In genomic region chr6:136898222-136898621, GRCm38 (mm10) we compare ENCODE assay signal across 9 mouse cellular contexts. TPM values are rescaled to one million over a fixed set of nuclear protein-coding genes. Genes with fewer than 3 reads are reported as not detected.
DNase-seq lines count a peak whose midpoint lies in the region; ATAC-seq and TF ChIP-seq lines count a peak whose summit lies in the region.
"Had no signal": no experiment of that assay in that cellular context is flagged by ENCODE, and none has a peak within 500 bp of the region (broad histone marks: within the 10 kb centered on the region; RNA-seq: fewer than 3 reads in every experiment).

No protein-coding gene starts in this region.

- H3K36me3 ChIP-seq in limb, embryonic 11.5 days (ENCODE audit: control insufficient read depth, insufficient read depth, low read length) = no peaks in the 10 kb centered on the region
- no peaks in the 10 kb centered on the region for H3K36me3 ChIP-seq in limb, embryonic 10.5 days
- no peaks in the 10 kb centered on the region for H3K36me3 ChIP-seq in heart, embryonic 11.5 days (ENCODE audit: control insufficient read depth, insufficient read depth, low read length)
- no peaks in the 10 kb centered on the region for H3K36me3 ChIP-seq in lung, embryonic 15.5 days
- no peaks in the 10 kb centered on the region for H3K36me3 ChIP-seq in stomach, postnatal 0 days (ENCODE audit: control insufficient read depth, insufficient read depth, low read length)
- no peaks in the 10 kb centered on the region for H3K36me3 ChIP-seq in forebrain, embryonic 12.5 days (replicated peaks)

- H3K4me1 ChIP-seq in limb, embryonic 11.5 days (ENCODE audit: control insufficient read depth, insufficient read depth, low read length) = no peaks in the 10 kb centered on the region
- peaks cover 8% of the 10 kb centered on the region; the same call in 1 of the 2 replicates for H3K4me1 ChIP-seq in limb, embryonic 10.5 days
- peaks cover 24% of the 10 kb centered on the region for H3K4me1 ChIP-seq in heart, embryonic 11.5 days (ENCODE audit: control insufficient read depth, insufficient read depth, low read length)
- H3K4me1 ChIP-seq in lung, embryonic 15.5 days = peaks cover 49% of the 10 kb centered on the region
- peaks cover 11% of the 10 kb centered on the region for H3K4me1 ChIP-seq in stomach, postnatal 0 days (replicated peaks; ENCODE audit: control insufficient read depth, insufficient read depth)
- no peaks in the 10 kb centered on the region for H3K4me1 ChIP-seq in forebrain, embryonic 12.5 days

- peak; percentile 29 for DNase-seq in limb, embryonic 11.5 days (ENCODE audit: low spot score)
- no peak for DNase-seq in limb, embryonic 10.5 days (ENCODE audit: low spot score)
- no peak for DNase-seq in stomach, postnatal 0 days (ENCODE audit: low spot score)
- no peak for DNase-seq in thymus, postnatal 10 days (ENCODE audit: low spot score in 2 of 2)

- no peak for ATAC-seq in limb, embryonic 11.5 days (ENCODE audit: insufficient number of reproducible peaks, low FRiP score, low TSS enrichment, low read depth)
- ATAC-seq in heart, embryonic 11.5 days (replicated peaks; ENCODE audit: insufficient number of reproducible peaks, low FRiP score, low TSS enrichment) = peak; percentile 72; the same call in 1 of the 2 replicates
- ATAC-seq in lung, embryonic 15.5 days (ENCODE audit: borderline replicate concordance, extremely low read depth, low FRiP score, low TSS enrichment) = peak; percentile 95
- ATAC-seq in stomach, postnatal 0 days (ENCODE audit: low FRiP score, low TSS enrichment) = peak; percentile 46; the same call in 1 of the 2 replicates
- ATAC-seq in forebrain, embryonic 12.5 days (ENCODE audit: low FRiP score) = no peak

- no peak overlapping the region for H3K4me3 ChIP-seq in limb, embryonic 11.5 days (ENCODE audit: low read depth, low read length)
- H3K4me3 ChIP-seq in limb, embryonic 10.5 days = no peak overlapping the region
- no peak overlapping the region for H3K4me3 ChIP-seq in heart, embryonic 11.5 days (ENCODE audit: low read depth, low read length)
- no peak overlapping the region for H3K4me3 ChIP-seq in lung, embryonic 15.5 days
- no peak overlapping the region for H3K4me3 ChIP-seq in stomach, postnatal 0 days (ENCODE audit: low read depth, low read length)
- H3K4me3 ChIP-seq in forebrain, embryonic 12.5 days (replicated peaks) = no peak overlapping the region

- no peak overlapping the region for H3K27ac ChIP-seq in limb, embryonic 11.5 days (replicated peaks; ENCODE audit: low read depth, low read length)
- H3K27ac ChIP-seq in limb, embryonic 10.5 days = no peak overlapping the region
- peak overlapping the region; percentile 74; the same call in 1 of the 2 replicates for H3K27ac ChIP-seq in heart, embryonic 11.5 days (ENCODE audit: low read depth, low read length)
- H3K27ac ChIP-seq in lung, embryonic 15.5 days = peak overlapping the region; percentile 94
- H3K27ac ChIP-seq in stomach, postnatal 0 days (replicated peaks) = peak overlapping the region; percentile 76
- no peak overlapping the region for H3K27ac ChIP-seq in forebrain, embryonic 12.5 days

- no peaks in the 10 kb centered on the region for H3K9me3 ChIP-seq in limb, embryonic 11.5 days (ENCODE audit: control insufficient read depth, low read length)
- H3K9me3 ChIP-seq in limb, embryonic 10.5 days (replicated peaks) = no peaks in the 10 kb centered on the region
- H3K9me3 ChIP-seq in heart, embryonic 11.5 days (replicated peaks; ENCODE audit: control insufficient read depth, low read length) = no peaks in the 10 kb centered on the region
- no peaks in the 10 kb centered on the region for H3K9me3 ChIP-seq in lung, embryonic 15.5 days
- no peaks in the 10 kb centered on the region; the same call in 1 of the 2 replicates for H3K9me3 ChIP-seq in stomach, postnatal 0 days (ENCODE audit: control insufficient read depth, low read length)
- no peaks in the 10 kb centered on the region for H3K9me3 ChIP-seq in forebrain, embryonic 12.5 days

- no peaks in the 10 kb centered on the region for H3K27me3 ChIP-seq in limb, embryonic 11.5 days (ENCODE audit: control insufficient read depth, insufficient read depth, low read length)
- H3K27me3 ChIP-seq in limb, embryonic 10.5 days (ENCODE audit: low read depth, poor library complexity, severe bottlenecking) = no peaks in the 10 kb centered on the region
- H3K27me3 ChIP-seq in heart, embryonic 11.5 days (ENCODE audit: control insufficient read depth, insufficient read depth, low read length) = no peaks in the 10 kb centered on the region
- H3K27me3 ChIP-seq in lung, embryonic 15.5 days = no peaks in the 10 kb centered on the region
- no peaks in the 10 kb centered on the region for H3K27me3 ChIP-seq in stomach, postnatal 0 days (ENCODE audit: control insufficient read depth, insufficient read depth, low read length)
- no peaks in the 10 kb centered on the region for H3K27me3 ChIP-seq in forebrain, embryonic 12.5 days

- no peak overlapping the region for H3K9ac ChIP-seq in limb, embryonic 11.5 days (ENCODE audit: low read length)
- no peak overlapping the region for H3K9ac ChIP-seq in heart, embryonic 11.5 days (ENCODE audit: low read depth, low read length)
- no peak overlapping the region for H3K9ac ChIP-seq in lung, embryonic 15.5 days
- H3K9ac ChIP-seq in stomach, postnatal 0 days (ENCODE audit: low read length) = no peak overlapping the region
- H3K9ac ChIP-seq in forebrain, embryonic 12.5 days = no peak overlapping the region

- 25% methylated on average over 4 of the region's 4 CpGs for WGBS in limb, embryonic 11.5 days
- 28% methylated on average over 4 of the region's 4 CpGs for WGBS in limb, embryonic 10.5 days
- WGBS in heart, embryonic 11.5 days (ENCODE audit: insufficient replicate concordance) = 28% methylated on average over 4 of the region's 4 CpGs
- 33% methylated on average over 4 of the region's 4 CpGs for WGBS in lung, embryonic 15.5 days
- 23% methylated on average over 4 of the region's 4 CpGs for WGBS in stomach, postnatal 0 days
- WGBS in forebrain, embryonic 12.5 days = 67% methylated on average over 4 of the region's 4 CpGs

- H3K4me2 ChIP-seq in limb, embryonic 11.5 days (ENCODE audit: low read depth, severe bottlenecking) = no peak overlapping the region
- H3K4me2 ChIP-seq in heart, embryonic 11.5 days = no peak overlapping the region
- no peak overlapping the region for H3K4me2 ChIP-seq in lung, embryonic 15.5 days
- H3K4me2 ChIP-seq in stomach, postnatal 0 days (replicated peaks; ENCODE audit: low read depth) = no peak overlapping the region
- no peak overlapping the region for H3K4me2 ChIP-seq in forebrain, embryonic 12.5 days

- TF ChIP-seq EP300 in stomach, postnatal 0 days (optimal IDR thresholded peaks at IDR 0.05) = no peak

- TF ChIP-seq CTCF in stomach, postnatal 0 days (IDR thresholded peaks at IDR 0.05; ENCODE audit: low read depth) = no peak

RNA-seq across cellular contexts. Expression of gene Mgp, which starts 22.6 kb away (rescaled TPM):
- 10.4 and 14.1 TPM in 2 replicates for polyA plus RNA-seq in limb, embryonic 11.5 days (2014; fragmentation: Nextera tagmentation; extraction: Ambion mirVana)
- 1.2 and 3.2 TPM in 2 replicates for polyA plus RNA-seq in limb, embryonic 10.5 days (2016; fragmentation: Nextera tagmentation; extraction: Ambion mirVana)
- 73.6 and 75.1 TPM in 2 replicates for polyA plus RNA-seq in heart, embryonic 11.5 days (2014; fragmentation: Nextera tagmentation; extraction: Ambion mirVana)
- polyA plus RNA-seq in lung, embryonic 15.5 days (2015; fragmentation: Nextera tagmentation; extraction: Ambion mirVana) = 918 and 931 TPM in 2 replicates
- 392 and 473 TPM in 2 replicates for polyA plus RNA-seq in stomach, postnatal 0 days (2015; fragmentation: Nextera tagmentation; extraction: Ambion mirVana)
- polyA plus RNA-seq in forebrain, embryonic 12.5 days (2016; fragmentation: Nextera tagmentation; extraction: Ambion mirVana) = 6.2 and 7.2 TPM in 2 replicates
- polyA plus RNA-seq: activated CD4-positive, CD25-positive, alpha-beta regulatory T cell, adult 4 months had no signal

RNA-seq across cellular contexts. Expression of gene Erp27, which starts 23.8 kb away (rescaled TPM):
- polyA plus RNA-seq in limb, embryonic 11.5 days (2014; fragmentation: Nextera tagmentation; extraction: Ambion mirVana) = 0.31 TPM in 1 of 2 replicates, not detected in the other
- 0.15 TPM in 1 of 2 replicates, not detected in the other for polyA plus RNA-seq in limb, embryonic 10.5 days (2016; fragmentation: Nextera tagmentation; extraction: Ambion mirVana)
- polyA plus RNA-seq in heart, embryonic 11.5 days (2014; fragmentation: Nextera tagmentation; extraction: Ambion mirVana) = 1.3 and 1.5 TPM in 2 replicates
- polyA plus RNA-seq in lung, embryonic 15.5 days (2015; fragmentation: Nextera tagmentation; extraction: Ambion mirVana) = 0.40 and 0.62 TPM in 2 replicates
- 0.65 and 1.0 TPM in 2 replicates for polyA plus RNA-seq in stomach, postnatal 0 days (2015; fragmentation: Nextera tagmentation; extraction: Ambion mirVana)
- not detected in 2 replicates for polyA plus RNA-seq in forebrain, embryonic 12.5 days (2016; fragmentation: Nextera tagmentation; extraction: Ambion mirVana)

RNA-seq across cellular contexts. Expression of gene Pde6h, which starts 25.4 kb away (rescaled TPM):
- not detected in 2 replicates for polyA plus RNA-seq in limb, embryonic 11.5 days (2014; fragmentation: Nextera tagmentation; extraction: Ambion mirVana)
- not detected in 2 replicates for polyA plus RNA-seq in limb, embryonic 10.5 days (2016; fragmentation: Nextera tagmentation; extraction: Ambion mirVana)
- polyA plus RNA-seq in heart, embryonic 11.5 days (2014; fragmentation: Nextera tagmentation; extraction: Ambion mirVana) = 0.43 TPM in 1 of 2 replicates, not detected in the other
- polyA plus RNA-seq in lung, embryonic 15.5 days (2015; fragmentation: Nextera tagmentation; extraction: Ambion mirVana) = 0.47 TPM in 1 of 2 replicates, not detected in the other
- polyA plus RNA-seq in stomach, postnatal 0 days (2015; fragmentation: Nextera tagmentation; extraction: Ambion mirVana) = 0.06 and 0.40 TPM in 2 replicates
- polyA plus RNA-seq in forebrain, embryonic 12.5 days (2016; fragmentation: Nextera tagmentation; extraction: Ambion mirVana) = not detected in 2 replicates
- polyA plus RNA-seq: neural tube, embryonic 11.5 days had no signal

RNA-seq across cellular contexts. Expression of gene Art4, which starts 40.7 kb away (rescaled TPM):
- 1.2 and 2.3 TPM in 2 replicates for polyA plus RNA-seq in limb, embryonic 11.5 days (2014; fragmentation: Nextera tagmentation; extraction: Ambion mirVana)
- 1.8 and 2.4 TPM in 2 replicates for polyA plus RNA-seq in limb, embryonic 10.5 days (2016; fragmentation: Nextera tagmentation; extraction: Ambion mirVana)
- 13.2 and 15.1 TPM in 2 replicates for polyA plus RNA-seq in heart, embryonic 11.5 days (2014; fragmentation: Nextera tagmentation; extraction: Ambion mirVana)
- 6.6 and 7.1 TPM in 2 replicates for polyA plus RNA-seq in lung, embryonic 15.5 days (2015; fragmentation: Nextera tagmentation; extraction: Ambion mirVana)
- polyA plus RNA-seq in stomach, postnatal 0 days (2015; fragmentation: Nextera tagmentation; extraction: Ambion mirVana) = 3.2 and 3.3 TPM in 2 replicates
- polyA plus RNA-seq in forebrain, embryonic 12.5 days (2016; fragmentation: Nextera tagmentation; extraction: Ambion mirVana) = 0.55 and 0.63 TPM in 2 replicates

RNA-seq across cellular contexts. Expression of gene Arhgdib, which starts 43.5 kb away (rescaled TPM):
- 42.4 and 44.8 TPM in 2 replicates for polyA plus RNA-seq in limb, embryonic 11.5 days (2014; fragmentation: Nextera tagmentation; extraction: Ambion mirVana)
- polyA plus RNA-seq in limb, embryonic 10.5 days (2016; fragmentation: Nextera tagmentation; extraction: Ambion mirVana) = 30.2 and 32.5 TPM in 2 replicates
- 115 and 128 TPM in 2 replicates for polyA plus RNA-seq in heart, embryonic 11.5 days (2014; fragmentation: Nextera tagmentation; extraction: Ambion mirVana)
- polyA plus RNA-seq in lung, embryonic 15.5 days (2015; fragmentation: Nextera tagmentation; extraction: Ambion mirVana) = 69.8 and 82.9 TPM in 2 replicates
- 27.3 and 34.9 TPM in 2 replicates for polyA plus RNA-seq in stomach, postnatal 0 days (2015; fragmentation: Nextera tagmentation; extraction: Ambion mirVana)
- 18.6 and 22.9 TPM in 2 replicates for polyA plus RNA-seq in forebrain, embryonic 12.5 days (2016; fragmentation: Nextera tagmentation; extraction: Ambion mirVana)

Comparison
In these comparisons a context has a peak if more than half of its experiments do, and no peak if none do; other contexts are left out.
1. ATAC-seq: peak in heart, embryonic 11.5 days (single experiment), lung, embryonic 15.5 days (single experiment) and stomach, postnatal 0 days (single experiment); none in limb, embryonic 11.5 days (single experiment) and forebrain, embryonic 12.5 days (single experiment).
2. H3K27ac ChIP-seq: peak in heart, embryonic 11.5 days (single experiment), lung, embryonic 15.5 days (single experiment) and stomach, postnatal 0 days (single experiment); none in limb, embryonic 11.5 days (single experiment), limb, embryonic 10.5 days (single experiment) and forebrain, embryonic 12.5 days (single experiment).